Mouse (Mus musculus) embryonic fibroblast, embryonic 13.5 days (primary cell): Measurements from ENCODE around the gene Arhgap31.

ENCODE experiments used
- CTCF ChIP-seq: IDR thresholded peaks from 2 replicates; pipeline ENCODE4 v1.5.1; 2011; ENCODE audit warnings: mild to moderate bottlenecking, control low read depth, low read length, moderate library complexity, borderline replicate concordance; ENCODE audit not compliant: insufficient read depth
- POLR2A ChIP-seq: IDR thresholded peaks from 2 replicates; pipeline ENCODE4 v1.6.1; 2011; ENCODE audit warnings: low read depth, mild to moderate bottlenecking, control low read depth, low read length, moderate library complexity

DNA sequence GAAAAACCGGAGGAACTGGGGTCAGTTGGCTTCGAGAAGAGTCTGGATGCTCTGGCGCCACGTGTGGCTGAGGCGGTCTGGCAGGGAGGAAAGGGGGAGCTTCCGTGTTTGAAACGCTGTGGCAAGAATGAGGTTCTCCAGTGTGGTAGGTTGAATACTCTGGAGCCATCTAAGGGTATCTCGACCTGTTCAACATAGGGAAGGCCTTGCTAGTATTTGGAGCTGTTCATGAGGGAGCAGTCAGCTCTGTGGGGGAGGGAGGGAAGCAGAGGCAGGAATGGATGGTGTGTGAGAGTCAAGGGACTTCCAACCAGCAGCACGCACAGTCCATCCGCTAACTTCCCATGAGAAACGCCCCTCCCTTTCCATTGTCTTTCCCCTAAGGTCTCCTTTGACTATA lies 38.2 kb downstream of the Arhgap31 start:
- TF ChIP-seq POLR2A (no peak), CTCF (no peak)
